Mouse (Mus musculus) hindbrain, embryonic 16.5 days (tissue): ENCODE measurements around the gene Emilin1. TPM values are rescaled to one million over a fixed set of nuclear protein-coding genes. Genes with fewer than 3 reads are reported as not detected.

Experiments
- ATAC-seq: fragments of 200-750 bp; cut with Nextera tagmentation; 2 replicates; pipeline ENCODE4 v1.8.0; 2017; ENCODE audit warnings: moderate TSS enrichment, moderate library complexity
- H3K27ac ChIP-seq: fragments of 300-500 bp; sonication (generic); 2 replicates; pipeline ENCODE4 v1.5.1; 2014; ENCODE audit warnings: low read depth, mild to moderate bottlenecking, control low read depth, low read length, moderate library complexity
- H3K27me3 ChIP-seq: fragments of 300-500 bp; sonication (generic); replicated peaks from 2 replicates; pipeline ENCODE4 v1.6.1; 2014; ENCODE audit warnings: low read length; ENCODE audit not compliant: control insufficient read depth, insufficient read depth
- H3K36me3 ChIP-seq: fragments of 300-500 bp; sonication (generic); 2 replicates; pipeline ENCODE4 v1.6.1; 2014; ENCODE audit warnings: mild to moderate bottlenecking, low read length, moderate library complexity, mixed read lengths; ENCODE audit not compliant: control insufficient read depth, insufficient read depth
- H3K4me1 ChIP-seq: fragments of 300-500 bp; sonication (generic); 2 replicates; pipeline ENCODE4 v1.6.1; 2014; ENCODE audit warnings: low read depth, low read length; ENCODE audit not compliant: control insufficient read depth, insufficient read depth
- H3K4me2 ChIP-seq: fragments of 300-500 bp; sonication (generic); 2 replicates; pipeline ENCODE4 v1.6.1; 2014; ENCODE audit warnings: mild to moderate bottlenecking, low read length, control low read depth, moderate library complexity
- H3K4me3 ChIP-seq: fragments of 300-500 bp; sonication (generic); 2 replicates; pipeline ENCODE4 v1.5.1; 2014; ENCODE audit warnings: mild to moderate bottlenecking, low read length, control low read depth, moderate library complexity
- H3K9ac ChIP-seq: fragments of 300-500 bp; sonication (generic); 2 replicates; pipeline ENCODE4 v1.6.1; 2014; ENCODE audit warnings: low read depth, mild to moderate bottlenecking, control low read depth, low read length, moderate library complexity
- H3K9me3 ChIP-seq: fragments of 300-500 bp; sonication (generic); 2 replicates; pipeline ENCODE4 v1.6.1; 2014; ENCODE audit warnings: mild to moderate bottlenecking, low read length, moderate library complexity; ENCODE audit not compliant: control insufficient read depth
- WGBS: fragments of 180-500 bp; shearing (Covaris S2); extraction: QIAGEN DNeasy Blood & Tissue Kit; methylation state at CpG from one replicate; pipeline ENCODE4 v1.1.7; 2014; 5-methylcytosine and 5-hydroxymethylcytosine counted together
- polyA plus RNA-seq: library from polyadenylated mRNA; unstranded; fragments of >200 nt; fragmentation: Nextera tagmentation; extraction: Ambion mirVana; gene quantifications from 2 replicates; pipeline ENCODE4 v1.2.1, GENCODE M21; 2015

Gene Emilin1
- polyA plus RNA-seq, 1 experiment from 2014 or later, result 16.3 TPM

- Histone ChIP-seq H3K4me2 (peak overlapping the region; percentile 66), H3K9ac (peak overlapping the region; percentile 87), H3K4me1 (peaks cover 16% of the 10 kb centered on the region), H3K27ac (peak overlapping the region; percentile 98), H3K4me3 (peak overlapping the region; percentile 55), H3K27me3 (no peaks in the 10 kb centered on the region), H3K9me3 (no peaks in the 10 kb centered on the region), H3K36me3 (peaks cover 26% of the 10 kb centered on the region)
- ATAC-seq, result peak; percentile 10
- 1% methylated on average over 30 of the region's 42 CpGs for WGBS
Measured at GRCm38 (mm10) chr5:30889088-30889754, 24.0 kb upstream of the Emilin1 start.

- Histone ChIP-seq H3K4me3 (peak overlapping the region; percentile 55), H3K36me3 (peaks cover 38% of the 10 kb centered on the region), H3K4me2 (peak overlapping the region; percentile 66), H3K9ac (peak overlapping the region; percentile 87; the same call in 1 of the 2 replicates), H3K4me1 (peaks cover 16% of the 10 kb centered on the region), H3K27ac (peak overlapping the region; percentile 98), H3K27me3 (no peaks in the 10 kb centered on the region), H3K9me3 (no peaks in the 10 kb centered on the region)
- WGBS, result 81% methylated on average over 7 of the region's 7 CpGs
- no peak for ATAC-seq
Measured at GRCm38 (mm10) chr5:30890375-30890774, 22.8 kb upstream of the Emilin1 start.

GRCm38 (mm10) chr5:30901860-30902259 lies 11.3 kb upstream of the Emilin1 start:
- ATAC-seq, result no peak
- peaks cover 9% of the 10 kb centered on the region; the same call in 1 of the 2 replicates for H3K36me3 ChIP-seq

GRCm38 (mm10) chr5:30907413-30908059 lies 5.7 kb upstream of the Emilin1 start, which contains the start of gene Ost4:
Ost4 (minus strand) TSS chr5:30907788.
- under 1% methylated on average over 57 of the region's 58 CpGs for WGBS
- ATAC-seq, result peak; percentile 97

More at GRCm38 (mm10) chr5:30901860-30902259, 11.3 kb upstream of the Emilin1 start:
- Histone ChIP-seq H3K27me3 (no peaks in the 10 kb centered on the region), H3K9ac (no peak overlapping the region), H3K27ac (no peak overlapping the region), H3K4me2 (no peak overlapping the region), H3K4me3 (no peak overlapping the region), H3K9me3 (no peaks in the 10 kb centered on the region), H3K4me1 (peaks cover 11% of the 10 kb centered on the region)
- 98% methylated on average over 5 of the region's 5 CpGs for WGBS

GRCm38 (mm10) chr5:30908426-30909299 lies 4.5 kb upstream of the Emilin1 start:
- Histone ChIP-seq H3K27ac (peak overlapping the region; percentile 84), H3K4me1 (peaks cover 24% of the 10 kb centered on the region), H3K9me3 (no peaks in the 10 kb centered on the region), H3K9ac (peak overlapping the region; percentile 86; the same call in 1 of the 2 replicates), H3K4me3 (peak overlapping the region; percentile 69), H3K4me2 (peak overlapping the region; percentile 96), H3K27me3 (no peaks in the 10 kb centered on the region), H3K36me3 (peaks cover 6% of the 10 kb centered on the region; the same call in 1 of the 2 replicates)
- WGBS, result 51% methylated on average over 13 of the region's 13 CpGs
- ATAC-seq, result no peak

More at GRCm38 (mm10) chr5:30907413-30908059, 5.7 kb upstream of the Emilin1 start, which contains the start of gene Ost4:
- H3K36me3 ChIP-seq, result peaks cover 6% of the 10 kb centered on the region; the same call in 1 of the 2 replicates
- H3K9ac ChIP-seq, result peak within 1 kb of the TSS; percentile 86
- H3K9me3 ChIP-seq, result no peaks in the 10 kb centered on the region
- H3K4me2 ChIP-seq, result peak within 1 kb of the TSS; percentile 96
- no peaks in the 10 kb centered on the region for H3K27me3 ChIP-seq
- H3K4me1 ChIP-seq, result peaks cover 20% of the 10 kb centered on the region
- H3K27ac ChIP-seq, result peak within 1 kb of the TSS; percentile 84
- H3K4me3 ChIP-seq, result peak within 1 kb of the TSS; percentile 69

- Histone ChIP-seq H3K27ac (0 out of 2 replicates have a peak overlapping the region, but pooled peaks have one; percentile 20), H3K4me1 (peaks cover 26% of the 10 kb centered on the region), H3K9ac (no peak overlapping the region)
Measured at GRCm38 (mm10) chr5:30909300-30909659, 3.9 kb upstream of the Emilin1 start.

GRCm38 (mm10) chr5:30909863-30910262 lies 3.3 kb upstream of the Emilin1 start:
- no peak overlapping the region for H3K4me3 ChIP-seq
- no peaks in the 10 kb centered on the region for H3K27me3 ChIP-seq
- no peaks in the 10 kb centered on the region for H3K9me3 ChIP-seq
- ATAC-seq, result no peak
- H3K27ac ChIP-seq, result no peak overlapping the region
- H3K9ac ChIP-seq, result no peak overlapping the region
- 88% methylated on average over 7 of the region's 7 CpGs for WGBS
- H3K4me2 ChIP-seq, result no peak overlapping the region
- H3K36me3 ChIP-seq, result 0 out of 2 replicates have a peak, but pooled peaks cover 2% of the 10 kb centered on the region
- peaks cover 26% of the 10 kb centered on the region for H3K4me1 ChIP-seq

More at GRCm38 (mm10) chr5:30909300-30909659, 3.9 kb upstream of the Emilin1 start:
- H3K36me3 ChIP-seq, result peaks cover 6% of the 10 kb centered on the region; the same call in 1 of the 2 replicates
- no peaks in the 10 kb centered on the region for H3K9me3 ChIP-seq
- H3K4me2 ChIP-seq, result no peak overlapping the region
- no peak for ATAC-seq
- no peak overlapping the region for H3K4me3 ChIP-seq
- WGBS, result 58% methylated on average over 7 of the region's 7 CpGs
- no peaks in the 10 kb centered on the region for H3K27me3 ChIP-seq

- Histone ChIP-seq H3K4me3 (no peak overlapping the region), H3K27ac (no peak overlapping the region), H3K4me1 (peaks cover 28% of the 10 kb centered on the region), H3K27me3 (no peaks in the 10 kb centered on the region), H3K36me3 (no peaks in the 10 kb centered on the region), H3K4me2 (no peak overlapping the region), H3K9me3 (no peaks in the 10 kb centered on the region), H3K9ac (no peak overlapping the region)
- ATAC-seq, result no peak
Measured at GRCm38 (mm10) chr5:30910481-30910880, 2.7 kb upstream of the Emilin1 start.
